Mouse (Mus musculus): ENCODE data around the gene Slc28a1. TPM values are rescaled to one million over a fixed set of nuclear protein-coding genes. Genes with fewer than 3 reads are reported as not detected.

Slc28a1 gene
- polyA plus RNA-seq, 1 experiment from 2014 or later = not detected

GRCm38 (mm10) chr7:81208944-81209343 is 94.3 kb downstream of the Slc28a1 start:
- H3K27me3 ChIP-seq (ENCODE audit: control insufficient read depth, insufficient read depth, low read depth, low read length) = peaks cover 16% of the 10 kb centered on the region
- no peak overlapping the region for H3K27ac ChIP-seq (ENCODE audit: low read length)
- no peak overlapping the region for H3K9ac ChIP-seq (ENCODE audit: low read depth, low read length)
- no peak for ATAC-seq
- peaks cover 6% of the 10 kb centered on the region; the same call in 1 of the 2 replicates for H3K4me1 ChIP-seq (ENCODE audit: control insufficient read depth, insufficient read depth, low read length)
- no peak overlapping the region for H3K4me2 ChIP-seq (ENCODE audit: low read length)
- WGBS = 21% methylated on average over 6 of the region's 6 CpGs
- no peaks in the 10 kb centered on the region for H3K36me3 ChIP-seq (ENCODE audit: control insufficient read depth, insufficient read depth, low read length)
- H3K4me3 ChIP-seq (ENCODE audit: low read depth, low read length) = no peak overlapping the region
- no peaks in the 10 kb centered on the region for H3K9me3 ChIP-seq (replicated peaks; ENCODE audit: control insufficient read depth, low read length, poor library complexity, severe bottlenecking)

DNA sequence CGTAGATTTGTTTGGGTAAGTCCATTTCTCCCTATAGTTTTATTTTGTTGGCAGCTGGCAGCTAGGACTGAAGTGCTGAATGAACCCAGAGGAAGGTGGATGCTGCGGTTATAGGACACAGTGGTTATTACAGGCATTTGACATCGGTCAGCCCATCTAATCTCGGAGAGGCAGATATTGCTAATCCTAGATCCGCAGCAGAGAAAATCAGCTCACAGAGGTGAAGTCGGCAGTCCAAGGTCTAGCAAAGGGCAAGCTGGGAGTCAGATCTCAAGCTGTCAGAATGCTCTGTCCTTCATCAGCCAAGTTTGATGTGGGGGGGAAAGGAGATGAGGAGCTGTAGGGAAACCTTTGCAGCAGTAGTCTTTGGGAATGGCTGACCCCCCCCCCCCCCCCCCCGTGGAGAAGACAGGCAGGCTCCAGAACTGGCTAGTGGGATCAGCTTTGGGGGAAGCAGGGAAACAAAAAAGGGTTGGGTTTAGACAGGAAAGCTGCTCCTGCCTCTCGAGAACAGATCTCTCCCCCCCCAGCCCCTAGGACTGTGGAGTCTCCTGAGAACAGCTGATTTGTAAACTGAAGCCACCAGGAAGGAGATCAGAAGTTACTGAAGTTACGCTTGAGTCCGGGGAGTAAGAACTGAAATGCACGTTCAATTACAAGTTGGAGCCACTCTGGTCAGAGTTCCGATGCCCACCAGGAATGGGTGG is 95.5 kb downstream of the Slc28a1 start:
- peaks cover 7% of the 10 kb centered on the region; the same call in 1 of the 2 replicates for H3K4me1 ChIP-seq (ENCODE audit: control insufficient read depth, insufficient read depth, low read length)
- H3K9me3 ChIP-seq (replicated peaks; ENCODE audit: control insufficient read depth, low read length, poor library complexity, severe bottlenecking) = no peaks in the 10 kb centered on the region
- H3K4me3 ChIP-seq (ENCODE audit: low read depth, low read length) = no peak overlapping the region
- no peaks in the 10 kb centered on the region for H3K36me3 ChIP-seq (ENCODE audit: control insufficient read depth, insufficient read depth, low read length)
- H3K27me3 ChIP-seq (ENCODE audit: control insufficient read depth, insufficient read depth, low read depth, low read length) = peaks cover 21% of the 10 kb centered on the region
- H3K27ac ChIP-seq (ENCODE audit: low read length) = no peak overlapping the region
- 40% methylated on average over 12 of the region's 12 CpGs for WGBS
- no peak overlapping the region for H3K4me2 ChIP-seq (ENCODE audit: low read length)
- H3K9ac ChIP-seq (ENCODE audit: low read depth, low read length) = no peak overlapping the region
- ATAC-seq = no peak

- Histone ChIP-seq H3K36me3 (ENCODE audit: control insufficient read depth, insufficient read depth, low read length) (no peaks in the 10 kb centered on the region), H3K4me1 (ENCODE audit: control insufficient read depth, insufficient read depth, low read length) (peaks cover 7% of the 10 kb centered on the region; the same call in 1 of the 2 replicates), H3K27ac (ENCODE audit: low read length) (no peak overlapping the region), H3K27me3 (ENCODE audit: control insufficient read depth, insufficient read depth, low read depth, low read length) (peaks cover 33% of the 10 kb centered on the region), H3K9ac (ENCODE audit: low read depth, low read length) (no peak overlapping the region), H3K9me3 (replicated peaks; ENCODE audit: control insufficient read depth, low read length, poor library complexity, severe bottlenecking) (no peaks in the 10 kb centered on the region), H3K4me2 (ENCODE audit: low read length) (no peak overlapping the region), H3K4me3 (ENCODE audit: low read depth, low read length) (no peak overlapping the region)
- 4% methylated on average over 8 of the region's 8 CpGs for WGBS
- ATAC-seq = no peak
Measured at GRCm38 (mm10) chr7:81211760-81212159, 97.2 kb downstream of the Slc28a1 start.

DNA sequence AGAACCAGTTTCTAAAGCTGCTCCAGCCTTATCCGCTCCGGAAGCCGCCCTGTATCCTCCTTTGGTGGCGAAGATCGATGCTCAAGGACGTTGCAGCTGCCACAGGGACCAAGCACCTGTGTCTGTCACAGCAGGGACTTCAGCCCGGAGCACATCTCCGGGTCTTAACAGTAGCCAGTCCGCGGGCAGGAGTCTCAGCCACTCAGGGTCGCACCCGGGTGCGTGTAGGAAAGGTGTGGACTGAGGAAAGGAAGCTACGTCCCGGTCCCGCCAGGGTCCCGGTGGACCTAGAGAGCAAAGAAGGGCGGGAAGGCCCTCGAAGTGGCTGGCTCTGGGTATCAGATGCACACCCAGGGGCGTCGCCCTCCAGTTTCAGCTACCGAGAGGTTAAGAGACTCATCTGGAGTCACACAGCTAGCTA is 97.7 kb downstream of the Slc28a1 start:
- WGBS = under 1% methylated on average over 22 of the region's 22 CpGs
- ATAC-seq = peak; percentile 49

GRCm38 (mm10) chr7:81212697-81213346 is 98.2 kb downstream of the Slc28a1 start:
- Histone ChIP-seq H3K4me1 (ENCODE audit: control insufficient read depth, insufficient read depth, low read length) (peaks cover 7% of the 10 kb centered on the region; the same call in 1 of the 2 replicates), H3K4me2 (ENCODE audit: low read length) (peak overlapping the region; percentile 53), H3K9me3 (replicated peaks; ENCODE audit: control insufficient read depth, low read length, poor library complexity, severe bottlenecking) (no peaks in the 10 kb centered on the region), H3K36me3 (ENCODE audit: control insufficient read depth, insufficient read depth, low read length) (no peaks in the 10 kb centered on the region), H3K9ac (ENCODE audit: low read depth, low read length) (peak overlapping the region; percentile 20; the same call in 1 of the 2 replicates), H3K27ac (ENCODE audit: low read length) (peak overlapping the region; percentile 3; the same call in 1 of the 2 replicates), H3K4me3 (ENCODE audit: low read depth, low read length) (peak overlapping the region; percentile 40), H3K27me3 (ENCODE audit: control insufficient read depth, insufficient read depth, low read depth, low read length) (peaks cover 34% of the 10 kb centered on the region)
- ATAC-seq = peak; percentile 90
- WGBS = under 1% methylated on average over 57 of the region's 57 CpGs

More for the DNA sequence above, 97.7 kb downstream of the Slc28a1 start:
- peaks cover 7% of the 10 kb centered on the region; the same call in 1 of the 2 replicates for H3K4me1 ChIP-seq (ENCODE audit: control insufficient read depth, insufficient read depth, low read length)
- peak overlapping the region; percentile 53 for H3K4me2 ChIP-seq (ENCODE audit: low read length)
- peak overlapping the region; percentile 20; the same call in 1 of the 2 replicates for H3K9ac ChIP-seq (ENCODE audit: low read depth, low read length)
- peak overlapping the region; percentile 3; the same call in 1 of the 2 replicates for H3K27ac ChIP-seq (ENCODE audit: low read length)
- H3K27me3 ChIP-seq (ENCODE audit: control insufficient read depth, insufficient read depth, low read depth, low read length) = peaks cover 34% of the 10 kb centered on the region
- no peaks in the 10 kb centered on the region for H3K9me3 ChIP-seq (replicated peaks; ENCODE audit: control insufficient read depth, low read length, poor library complexity, severe bottlenecking)
- H3K36me3 ChIP-seq (ENCODE audit: control insufficient read depth, insufficient read depth, low read length) = no peaks in the 10 kb centered on the region
- peak overlapping the region; percentile 40 for H3K4me3 ChIP-seq (ENCODE audit: low read depth, low read length)

- peak; percentile 14; the same call in 1 of the 2 replicates for ATAC-seq
- 1% methylated on average over 92 of the region's 128 CpGs for WGBS
- peaks cover 7% of the 10 kb centered on the region; the same call in 1 of the 2 replicates for H3K4me1 ChIP-seq (ENCODE audit: control insufficient read depth, insufficient read depth, low read length)
- H3K27me3 ChIP-seq (ENCODE audit: control insufficient read depth, insufficient read depth, low read depth, low read length) = peaks cover 34% of the 10 kb centered on the region
- H3K4me3 ChIP-seq (ENCODE audit: low read depth, low read length) = peak within 1 kb of the TSS; percentile 40
- H3K9me3 ChIP-seq (replicated peaks; ENCODE audit: control insufficient read depth, low read length, poor library complexity, severe bottlenecking) = no peaks in the 10 kb centered on the region
- H3K36me3 ChIP-seq (ENCODE audit: control insufficient read depth, insufficient read depth, low read length) = no peaks in the 10 kb centered on the region
- H3K9ac ChIP-seq (ENCODE audit: low read depth, low read length) = peak within 1 kb of the TSS; percentile 50
- H3K4me2 ChIP-seq (ENCODE audit: low read length) = peak within 1 kb of the TSS; percentile 53
- peak within 1 kb of the TSS; percentile 3; the same call in 1 of the 2 replicates for H3K27ac ChIP-seq (ENCODE audit: low read length)
Measured at GRCm38 (mm10) chr7:81213347-81214152, 99.0 kb downstream of the Slc28a1 start, which contains the start of gene Pde8a. Gene Pde8a (plus strand): TSS chr7:81213596.

GRCm38 (mm10) chr7:81214153-81214907 is 99.7 kb downstream of the Slc28a1 start:
- whole genome bisulfite sequencing = 4% methylated on average over 37 of the region's 40 CpGs
- H3K9me3 ChIP-seq (replicated peaks; ENCODE audit: control insufficient read depth, low read length, poor library complexity, severe bottlenecking) = no peaks in the 10 kb centered on the region
- no peak overlapping the region for H3K27ac ChIP-seq (ENCODE audit: low read length)
- ATAC-seq = no peak
- peaks cover 34% of the 10 kb centered on the region for H3K27me3 ChIP-seq (ENCODE audit: control insufficient read depth, insufficient read depth, low read depth, low read length)
- no peak overlapping the region for H3K9ac ChIP-seq (ENCODE audit: low read depth, low read length)
- peaks cover 7% of the 10 kb centered on the region; the same call in 1 of the 2 replicates for H3K4me1 ChIP-seq (ENCODE audit: control insufficient read depth, insufficient read depth, low read length)
- peak overlapping the region; percentile 40 for H3K4me3 ChIP-seq (ENCODE audit: low read depth, low read length)
- H3K36me3 ChIP-seq (ENCODE audit: control insufficient read depth, insufficient read depth, low read length) = no peaks in the 10 kb centered on the region
- H3K4me2 ChIP-seq (ENCODE audit: low read length) = peak overlapping the region; percentile 53

DNA sequence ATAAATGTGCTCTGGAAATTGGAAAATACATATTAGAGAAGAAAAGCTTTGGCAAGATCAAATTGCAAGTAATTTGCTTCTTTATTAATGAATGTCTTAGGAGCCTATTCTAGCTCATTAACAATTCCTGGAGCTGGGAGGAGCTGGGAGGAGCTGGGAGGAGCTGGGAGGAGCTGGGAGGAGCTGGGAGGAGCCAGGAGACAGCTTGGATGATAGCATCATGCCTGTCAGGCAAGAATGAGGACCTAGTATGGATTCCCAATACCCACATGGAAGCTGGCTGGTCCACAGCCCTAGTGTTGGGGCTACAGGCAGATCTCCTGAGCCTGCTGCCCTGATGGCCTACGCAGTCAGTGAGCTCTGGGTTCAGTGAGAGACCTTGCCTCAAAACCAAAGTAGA is 101.4 kb downstream of the Slc28a1 start:
- Histone ChIP-seq H3K4me1 (ENCODE audit: control insufficient read depth, insufficient read depth, low read length) (peaks cover 7% of the 10 kb centered on the region; the same call in 1 of the 2 replicates), H3K9me3 (replicated peaks; ENCODE audit: control insufficient read depth, low read length, poor library complexity, severe bottlenecking) (no peaks in the 10 kb centered on the region), H3K9ac (ENCODE audit: low read depth, low read length) (no peak overlapping the region), H3K27ac (ENCODE audit: low read length) (no peak overlapping the region), H3K4me2 (ENCODE audit: low read length) (no peak overlapping the region), H3K27me3 (ENCODE audit: control insufficient read depth, insufficient read depth, low read depth, low read length) (peaks cover 30% of the 10 kb centered on the region), H3K4me3 (ENCODE audit: low read depth, low read length) (no peak overlapping the region), H3K36me3 (ENCODE audit: control insufficient read depth, insufficient read depth, low read length) (no peaks in the 10 kb centered on the region)
- 100% methylated on average over 1 of the region's 1 CpGs for WGBS
- no peak for ATAC-seq
